Mouse (Mus musculus): ENCODE results near the gene Gm15557.
A peak's percentile ranks its signal among the peaks of the same experiment; 100 is the strongest.

Gm15557 gene

DNA sequence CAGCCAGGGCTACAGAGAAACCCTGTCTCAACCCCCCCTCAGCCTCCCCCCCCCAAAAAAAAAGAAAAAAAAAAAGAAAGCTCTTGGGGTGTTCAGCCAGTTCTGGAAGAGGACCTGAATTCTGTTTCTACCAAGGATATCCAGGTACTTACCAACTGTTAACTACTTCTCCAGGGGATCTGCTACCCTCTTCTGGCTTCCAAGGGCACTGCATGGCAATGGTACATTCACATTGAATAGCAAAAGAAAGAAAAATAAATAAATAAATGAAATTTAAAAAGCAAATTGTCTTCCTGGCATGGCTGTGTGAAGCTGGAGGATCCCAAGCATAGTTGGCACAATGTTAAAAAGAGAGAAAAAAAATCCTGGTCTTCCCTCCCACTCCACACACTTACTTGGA is 11.5 kb downstream of the Gm15557 start:
- DNase-seq (ENCODE audit: low read depth, low spot score) = peak; percentile 76

DNA sequence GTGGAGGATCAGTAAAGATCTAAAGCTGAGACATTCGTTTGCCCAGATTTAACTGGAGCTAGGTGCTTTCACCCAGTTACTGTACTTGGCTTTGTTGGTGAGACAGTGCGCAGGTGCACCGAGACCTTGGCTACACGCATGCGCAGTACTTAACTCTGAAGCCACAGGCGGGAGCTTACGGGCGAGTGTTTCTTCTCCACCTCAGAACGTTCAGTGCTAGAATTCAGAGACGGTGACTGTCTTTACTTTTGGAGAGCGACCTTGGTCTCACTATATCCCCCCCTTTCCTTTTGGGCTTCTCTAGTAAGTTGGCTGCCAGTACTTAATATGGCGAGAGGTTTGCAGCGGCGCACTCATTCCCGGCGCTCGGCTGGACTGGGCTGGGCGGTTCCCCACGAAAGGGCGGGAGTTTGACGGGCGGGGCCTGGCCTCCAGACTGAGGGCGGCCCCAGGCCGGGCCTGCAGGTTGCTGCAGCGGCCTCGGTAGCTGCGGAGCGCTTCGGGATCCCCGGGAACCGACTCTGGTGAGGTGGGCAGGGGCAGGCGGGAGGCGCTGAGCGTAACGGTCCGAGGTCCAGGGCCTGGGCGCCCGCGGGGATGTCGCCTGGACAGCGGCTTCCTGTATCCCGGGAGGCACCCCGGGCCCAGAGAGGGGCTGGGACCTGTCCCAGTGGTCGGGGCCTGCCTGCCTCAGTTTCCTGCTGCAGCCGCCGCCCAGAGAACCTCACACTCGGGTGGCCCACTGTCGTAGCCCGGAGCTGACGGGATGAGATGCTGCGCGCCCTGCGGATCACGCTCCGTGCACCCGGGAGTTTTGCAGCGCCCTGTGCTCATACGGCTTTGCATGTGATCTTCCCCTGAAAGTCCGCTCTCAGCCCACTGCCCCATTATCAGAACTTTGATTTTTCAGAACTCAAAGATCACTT is 15.9 kb downstream of the Gm15557 start, which contains the start of gene Cep250:
Gene Cep250 (plus strand): TSS at position 325 of the 926 bp plus-strand sequence.
- DNase-seq (ENCODE audit: low read depth, low spot score) = peak; percentile 95

DNA sequence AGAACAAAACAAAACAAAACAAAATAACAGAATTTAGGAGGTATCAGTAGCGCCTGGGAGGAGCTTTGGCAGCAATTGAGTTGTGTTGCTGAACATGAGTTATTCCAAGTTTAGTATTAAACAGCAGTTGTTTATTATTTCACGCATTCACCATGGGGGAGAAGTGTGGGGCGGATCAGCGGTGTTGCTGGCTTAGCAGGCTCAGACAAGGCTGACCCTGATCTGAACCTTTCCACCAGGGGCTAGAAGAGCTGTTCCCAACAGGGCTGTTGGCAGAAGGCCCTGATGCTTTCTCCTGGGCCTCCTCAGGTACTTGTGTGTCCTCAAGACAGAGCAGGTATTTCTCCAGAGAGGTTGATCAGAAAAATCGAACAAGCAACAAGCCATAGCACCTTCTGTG is 19.5 kb downstream of the Gm15557 start:
- DNase-seq (ENCODE audit: low read depth, low spot score) = no peak

DNA sequence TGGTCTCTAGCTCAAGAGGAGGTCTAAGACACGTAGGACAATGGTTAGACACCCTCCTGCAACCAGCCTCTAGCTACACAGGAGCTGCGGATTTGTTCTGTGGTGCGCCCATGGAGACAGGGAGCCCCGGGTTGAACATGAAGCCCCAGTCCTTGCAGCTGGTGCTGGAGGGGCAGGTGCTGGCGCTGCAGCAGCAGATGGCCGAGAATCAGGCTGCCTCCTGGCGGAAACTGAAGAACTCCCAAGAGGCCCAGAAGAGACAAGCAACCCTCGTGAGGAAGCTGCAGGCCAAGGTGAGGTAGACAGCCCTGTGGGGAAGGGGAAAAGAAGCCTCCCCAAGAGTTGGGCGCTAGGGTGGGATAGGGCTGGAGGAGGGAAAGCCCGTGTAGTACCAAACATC is 21.3 kb downstream of the Gm15557 start:
- DNase-seq (ENCODE audit: low read depth, low spot score) = no peak

DNA sequence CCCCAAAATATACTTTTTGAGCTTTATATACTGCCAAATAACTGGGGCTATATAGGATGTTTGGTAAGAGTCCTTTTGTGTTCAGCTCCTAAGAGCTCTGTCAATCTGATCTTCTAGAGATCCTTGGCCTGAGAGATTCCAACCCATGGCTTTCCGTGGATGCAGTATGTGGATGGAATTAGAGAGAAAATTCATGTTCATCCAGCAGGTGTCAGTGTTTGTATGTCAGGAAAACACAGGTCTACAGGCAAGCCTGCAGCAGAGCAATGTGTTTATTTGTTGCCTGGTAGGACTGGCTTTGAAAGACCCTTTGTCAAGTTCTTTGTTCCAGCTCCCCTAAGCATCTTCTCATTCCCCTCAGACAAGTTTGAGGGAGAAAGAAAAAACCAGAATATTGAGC is 22.5 kb downstream of the Gm15557 start:
- no peak for DNase-seq (ENCODE audit: low read depth, low spot score)

DNA sequence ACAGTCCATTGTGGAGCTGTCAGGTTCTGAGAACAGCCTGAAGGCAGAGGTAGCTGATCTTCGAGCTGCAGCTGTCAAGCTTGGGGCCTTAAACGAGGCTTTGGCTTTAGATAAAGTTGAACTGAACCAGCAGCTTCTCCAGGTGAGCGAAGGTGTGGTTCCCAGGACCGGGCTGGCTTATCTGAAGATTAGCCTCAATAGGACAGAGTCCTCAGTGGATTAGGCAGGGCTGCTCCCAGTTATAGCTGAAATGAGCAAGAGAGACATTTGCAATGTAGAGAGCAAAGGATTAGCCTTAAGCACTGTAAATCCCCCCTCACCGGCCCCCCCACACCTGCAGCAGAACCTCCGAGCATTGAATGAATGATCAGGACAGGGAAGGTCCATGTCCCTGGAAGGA is 32.8 kb downstream of the Gm15557 start:
- no peak for DNase-seq (ENCODE audit: low read depth, low spot score)

DNA sequence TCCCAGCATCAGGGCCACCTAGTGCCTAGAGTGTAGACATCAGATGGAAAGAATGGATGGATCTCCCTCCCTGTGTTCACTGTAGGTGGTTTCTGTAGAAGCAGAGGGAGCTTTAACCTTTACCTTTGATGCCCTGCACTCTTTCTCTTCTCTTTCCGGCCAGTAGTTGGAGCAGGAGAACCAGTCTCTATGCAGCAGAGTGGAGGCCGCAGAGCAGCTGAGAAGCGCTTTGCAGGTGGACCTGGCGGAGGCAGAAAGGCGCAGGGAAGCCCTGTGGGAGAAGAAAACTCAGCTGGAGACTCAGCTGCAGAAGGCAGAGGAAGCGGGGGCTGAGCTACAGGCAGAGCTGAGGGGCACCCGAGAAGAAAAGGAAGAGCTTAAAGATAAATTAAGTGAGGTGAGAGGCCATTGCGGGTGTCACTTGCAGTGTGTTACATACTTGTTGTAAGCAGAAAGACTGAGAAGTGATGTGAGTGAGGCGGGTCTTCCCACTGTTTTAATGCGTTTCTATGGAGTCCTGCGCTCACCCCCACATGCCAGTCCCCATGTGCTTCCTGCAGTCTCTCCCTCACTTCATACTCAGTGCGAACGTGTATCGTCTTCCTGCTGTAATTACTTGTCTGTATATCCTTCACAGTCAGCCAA is 33.7 kb downstream of the Gm15557 start:
- peak; percentile 23 for DNase-seq (ENCODE audit: low read depth, low spot score)

DNA sequence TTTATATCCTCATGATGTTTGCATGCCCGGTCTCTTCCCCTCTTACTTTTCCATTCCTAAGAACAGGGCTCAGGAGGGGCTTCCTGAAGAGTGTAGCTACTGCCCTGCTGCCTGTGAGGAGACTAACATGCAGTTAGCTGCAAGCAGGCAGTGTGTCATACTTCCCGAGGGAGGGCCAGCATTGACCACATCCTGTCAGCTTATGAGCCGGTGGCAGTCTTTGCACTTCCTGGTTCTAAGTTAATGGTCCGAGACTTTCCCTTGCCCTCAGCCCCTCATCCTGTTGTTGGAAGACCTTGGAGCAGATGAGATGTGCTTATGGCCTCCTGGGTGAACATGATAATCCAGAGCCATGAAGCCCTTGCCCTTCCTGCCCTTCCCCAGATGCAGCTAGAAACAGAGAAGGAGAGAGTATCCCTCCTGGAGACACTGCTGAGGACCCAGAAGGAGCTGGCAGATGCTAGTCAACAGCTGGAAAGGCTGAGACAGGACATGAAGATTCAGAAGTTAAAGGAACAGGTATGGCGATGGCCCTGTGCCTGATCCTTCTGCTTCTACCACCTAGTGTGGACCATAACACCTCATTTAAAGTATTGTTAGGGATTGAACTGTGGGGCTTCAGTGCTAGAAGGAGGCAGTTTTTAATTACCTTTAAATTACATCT is 38.9 kb downstream of the Gm15557 start:
- no peak for DNase-seq (ENCODE audit: low read depth, low spot score)

DNA sequence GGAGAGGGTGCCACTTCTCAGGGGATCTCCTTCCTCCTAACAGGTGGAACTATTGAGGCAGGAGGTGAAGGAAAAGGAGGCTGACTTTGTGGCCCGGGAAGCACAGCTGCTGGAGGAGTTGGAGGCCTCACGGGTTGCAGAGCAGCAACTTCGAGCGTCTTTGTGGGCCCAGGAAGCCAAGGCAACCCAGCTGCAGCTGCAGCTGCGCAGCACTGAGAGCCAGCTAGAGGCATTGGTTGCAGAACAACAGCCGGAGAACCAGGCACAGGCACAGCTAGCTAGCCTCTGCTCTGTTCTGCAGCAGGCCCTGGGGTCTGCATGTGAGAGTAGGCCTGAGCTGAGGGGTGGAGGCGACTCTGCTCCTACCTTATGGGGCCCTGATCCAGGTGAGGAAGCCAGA is 45.2 kb downstream of the Gm15557 start:
- no peak for DNase-seq (ENCODE audit: low read depth, low spot score)

DNA sequence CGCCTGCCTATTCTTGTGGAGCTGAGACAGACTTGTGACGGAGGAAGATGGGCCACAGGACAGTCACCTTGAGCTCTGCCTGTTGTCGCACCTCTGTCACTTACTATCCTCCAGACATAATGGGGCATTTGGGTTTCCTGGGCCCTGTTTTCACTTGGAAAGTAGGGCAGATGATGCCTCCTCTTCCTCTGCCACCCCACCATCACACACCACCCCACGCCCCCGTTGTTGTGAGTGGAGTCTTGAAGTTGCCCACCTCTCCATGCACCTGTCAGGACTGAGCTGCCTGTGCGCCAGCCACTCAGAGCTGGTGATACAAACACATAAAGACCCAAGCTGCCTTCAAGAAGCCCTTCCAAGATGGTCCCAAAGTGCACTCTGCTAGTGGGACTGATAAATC is 46.6 kb downstream of the Gm15557 start:
- no peak for DNase-seq (ENCODE audit: low read depth, low spot score)

DNA sequence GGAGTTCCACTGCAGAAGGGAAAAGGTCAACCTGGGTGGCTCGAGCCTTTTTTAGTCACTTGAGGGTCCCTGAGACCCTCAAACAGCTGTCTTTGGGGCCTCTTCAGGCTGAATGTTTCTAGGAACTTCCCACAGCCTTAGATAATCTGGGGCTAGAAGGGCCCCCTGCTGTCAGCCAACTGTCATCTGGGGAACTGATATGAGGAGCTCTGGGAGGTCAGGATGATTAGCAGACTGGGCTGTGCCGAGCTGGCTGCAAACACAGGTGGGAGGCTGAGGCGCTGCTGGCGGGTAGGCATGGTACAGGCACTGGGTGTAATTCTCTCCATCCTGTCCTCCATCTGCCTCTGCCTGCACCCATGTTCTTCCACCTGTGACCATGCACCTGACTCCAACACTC is 48.6 kb downstream of the Gm15557 start:
- DNase-seq (ENCODE audit: low read depth, low spot score) = no peak

DNA sequence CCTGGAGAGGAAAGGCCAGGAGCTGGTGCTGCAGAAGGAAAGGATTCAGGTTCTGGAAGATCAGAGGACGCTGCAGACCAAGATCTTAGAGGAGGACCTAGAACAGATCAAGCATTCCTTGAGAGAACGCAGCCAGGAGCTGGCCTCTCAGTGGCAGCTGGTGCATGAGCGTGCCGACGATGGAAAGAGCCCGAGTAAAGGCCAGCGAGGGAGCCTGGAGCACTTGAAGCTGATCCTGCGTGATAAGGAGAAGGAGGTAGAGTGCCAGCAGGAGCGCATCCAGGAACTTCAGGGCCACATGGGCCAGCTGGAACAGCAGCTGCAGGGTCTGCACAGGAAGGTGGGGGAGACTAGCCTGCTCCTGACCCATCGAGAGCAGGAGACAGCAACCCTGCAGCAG is 50.6 kb downstream of the Gm15557 start:
- no peak for DNase-seq (ENCODE audit: low read depth, low spot score)

DNA sequence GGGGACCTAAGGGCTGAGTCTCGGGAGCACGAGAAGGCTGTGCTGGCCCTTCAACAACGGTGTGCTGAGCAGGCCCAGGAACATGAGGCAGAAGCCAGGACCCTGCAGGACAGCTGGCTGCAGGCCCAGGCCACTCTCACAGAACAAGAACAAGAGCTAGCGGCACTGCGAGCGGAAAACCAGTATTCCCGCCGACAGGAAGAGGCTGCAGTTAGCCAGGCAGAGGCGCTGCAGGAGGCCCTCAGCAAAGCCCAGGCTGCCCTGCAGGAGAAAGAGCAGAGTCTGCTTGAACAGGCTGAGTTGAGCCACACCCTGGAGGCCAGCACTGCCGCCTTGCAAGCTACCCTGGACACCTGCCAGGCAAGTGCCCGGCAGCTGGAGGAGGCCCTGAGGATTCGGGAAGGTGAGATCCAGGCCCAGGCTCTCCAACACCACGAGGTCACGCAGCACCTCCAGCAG is 51.4 kb downstream of the Gm15557 start:
- peak; percentile 75 for DNase-seq (ENCODE audit: low read depth, low spot score)

All from R1 (cell line).